Mouse (Mus musculus): ENCODE results near the gene Lrrtm4.

GRCm38 (mm10) chr6:80210281-80210680, 191.6 kb downstream of the Lrrtm4 start:
- no peak for TF ChIP-seq CTCF (IDR thresholded peaks at IDR 0.05; ENCODE audit: extremely low read depth, insufficient read depth, low read length)
- no peak for TF ChIP-seq POLR2A (IDR thresholded peaks at IDR 0.05; ENCODE audit: extremely low read depth, insufficient read depth, low read length)
